Mouse (Mus musculus) liver, adult 2 months (tissue): ENCODE results near the gene Eif3b.

Source experiments
- CTCF ChIP-seq: fragments of 200-500 bp; IDR thresholded peaks from 2 replicates; pipeline ENCODE4 v1.5.1; 2011; ENCODE audit warnings: low read depth, low read length, control low read depth
- POLR2A ChIP-seq: fragments of 200-500 bp; IDR thresholded peaks from 2 replicates; pipeline ENCODE4 v1.6.1; 2011; ENCODE audit warnings: low read length, control low read depth; ENCODE audit not compliant: insufficient read depth; ENCODE audit errors: extremely low read depth

DNA sequence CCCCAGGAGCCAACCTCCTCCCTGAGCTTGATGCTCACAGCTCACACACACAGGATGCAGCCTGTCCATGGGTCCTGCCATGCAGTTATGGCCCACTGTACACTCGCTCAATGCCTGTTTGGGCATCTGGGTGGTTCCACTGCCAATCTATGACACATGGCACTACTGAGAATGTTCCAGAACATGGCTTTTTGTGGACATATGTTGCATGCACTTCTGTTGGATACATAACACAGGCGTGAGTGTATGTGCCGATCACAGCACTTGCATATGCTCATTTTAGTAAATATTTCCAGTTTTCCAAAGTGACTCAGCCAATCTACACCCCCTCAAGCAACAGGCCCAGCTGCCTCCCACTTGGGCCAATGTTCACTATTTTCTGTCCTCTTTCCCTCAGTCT, 47.5 kb upstream of the Eif3b start:
- TF ChIP-seq CTCF (no peak), POLR2A (no peak)
